Mouse (Mus musculus): ENCODE results near the gene Slc2a9.

The Slc2a9 gene

GRCm38 (mm10) chr5:38366650-38367470, 136.1 kb downstream of the Slc2a9 start:
- DNase-seq, result peak; percentile 10

- DNase-seq, result no peak
These were observed 137.4 kb downstream of the Slc2a9 start for GRCm38 (mm10) chr5:38365521-38365920.

- DNase-seq, result no peak
These were observed 138.5 kb downstream of the Slc2a9 start for GRCm38 (mm10) chr5:38364396-38364795.

- DNase-seq, result no peak
These were observed 143.2 kb downstream of the Slc2a9 start for GRCm38 (mm10) chr5:38359716-38360115.

- DNase-seq, result no peak
These were observed 146.0 kb downstream of the Slc2a9 start for GRCm38 (mm10) chr5:38356927-38357326.

GRCm38 (mm10) chr5:38350351-38350929, 152.5 kb downstream of the Slc2a9 start:
- DNase-seq, result no peak

- DNase-seq, result peak; percentile 12
These were observed 156.1 kb downstream of the Slc2a9 start for GRCm38 (mm10) chr5:38346646-38347432.

GRCm38 (mm10) chr5:38343101-38343500, 159.8 kb downstream of the Slc2a9 start:
- DNase-seq, result no peak

- no peak for DNase-seq
These were observed 168.4 kb downstream of the Slc2a9 start for GRCm38 (mm10) chr5:38334582-38334981.

GRCm38 (mm10) chr5:38333381-38333780, 169.6 kb downstream of the Slc2a9 start:
- DNase-seq, result no peak

GRCm38 (mm10) chr5:38318966-38319786, 183.8 kb downstream of the Slc2a9 start, which contains the start of gene Drd5:
Gene Drd5 (plus strand): TSS chr5:38319367.
- no peak for DNase-seq

GRCm38 (mm10) chr5:38309795-38310194, 193.1 kb downstream of the Slc2a9 start:
- no peak for DNase-seq

GRCm38 (mm10) chr5:38308873-38309272, 194.1 kb downstream of the Slc2a9 start:
- peak; percentile 76 for DNase-seq

GRCm38 (mm10) chr5:38307255-38308101, 195.5 kb downstream of the Slc2a9 start:
- peak; percentile 91 for DNase-seq

GRCm38 (mm10) chr5:38305241-38305640, 197.7 kb downstream of the Slc2a9 start:
- DNase-seq, result no peak

- no peak for DNase-seq
These were observed 200.3 kb downstream of the Slc2a9 start for GRCm38 (mm10) chr5:38302651-38303050.

GRCm38 (mm10) chr5:38301761-38302411, 201.1 kb downstream of the Slc2a9 start:
- no peak for DNase-seq
